Mouse (Mus musculus) gastrocnemius, postnatal 14 days (tissue): ENCODE data around the gene Mamdc4. TPM values are rescaled to one million over a fixed set of nuclear protein-coding genes. Genes with fewer than 3 reads are reported as not detected.

Experiments used
- DNase-seq: peaks from one replicate; pipeline ENCODE4 v3.0.0; 2021; ENCODE audit warnings: mixed read lengths
- intact Hi-C: fragments of 180-260 bp; cut with DNase I; formaldehyde crosslinking; loops from one replicate; pipeline ENCODE4 v1.15.1; 2025; ENCODE audit warnings: low total_unique reads
- total RNA-seq, 2 experiments: library from RNA; stranded (reverse); gene quantifications; 2 replicates each; pipeline ENCODE4 v1.2.3; 2021

The Mamdc4 gene
- total RNA-seq, 2 experiments from 2014 or later, result 0.68 to 0.80 TPM

DNA sequence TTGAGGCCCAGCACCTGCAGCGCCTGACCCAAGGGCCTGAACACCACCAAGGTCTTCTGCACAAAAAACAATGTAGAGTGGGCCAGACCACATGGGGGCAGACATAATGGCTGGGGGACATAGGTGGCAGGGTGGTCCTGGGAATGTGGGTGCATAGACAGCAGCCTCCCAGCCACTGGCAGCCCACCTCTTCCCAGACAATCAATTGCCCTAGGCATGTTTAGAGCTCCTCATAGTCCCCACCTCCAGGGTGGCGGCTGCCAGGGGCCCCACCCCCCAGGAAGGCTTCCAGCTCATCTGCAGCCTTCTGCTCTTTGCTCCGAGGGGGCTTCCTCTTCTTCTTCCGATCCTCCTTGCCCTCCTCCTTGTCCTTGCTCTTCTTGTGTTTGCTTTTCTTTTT is 8.9 kb upstream of the Mamdc4 start:
- intact Hi-C loops, result no loop called here
- DNase-seq, result no peak

DNA sequence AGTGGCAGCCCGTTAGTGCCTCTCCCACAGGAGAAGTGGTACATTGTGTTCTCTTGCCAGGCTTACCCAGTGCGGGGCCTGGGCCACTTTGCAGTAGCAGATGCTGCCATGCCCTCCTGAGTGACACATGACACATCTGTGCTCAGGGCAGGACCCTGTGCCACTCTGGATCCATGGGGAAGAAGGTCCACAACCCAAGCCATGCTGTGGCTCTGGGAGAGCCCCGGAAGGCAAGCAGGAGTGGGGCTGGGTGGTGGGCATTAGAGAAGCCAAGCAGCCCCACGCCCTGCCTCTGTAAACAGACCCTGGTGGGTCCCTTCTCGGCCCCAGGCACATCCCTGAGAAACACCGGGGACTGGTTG is 8.5 kb upstream of the Mamdc4 start:
- intact Hi-C loops, result no loop called here
- DNase-seq, result no peak

DNA sequence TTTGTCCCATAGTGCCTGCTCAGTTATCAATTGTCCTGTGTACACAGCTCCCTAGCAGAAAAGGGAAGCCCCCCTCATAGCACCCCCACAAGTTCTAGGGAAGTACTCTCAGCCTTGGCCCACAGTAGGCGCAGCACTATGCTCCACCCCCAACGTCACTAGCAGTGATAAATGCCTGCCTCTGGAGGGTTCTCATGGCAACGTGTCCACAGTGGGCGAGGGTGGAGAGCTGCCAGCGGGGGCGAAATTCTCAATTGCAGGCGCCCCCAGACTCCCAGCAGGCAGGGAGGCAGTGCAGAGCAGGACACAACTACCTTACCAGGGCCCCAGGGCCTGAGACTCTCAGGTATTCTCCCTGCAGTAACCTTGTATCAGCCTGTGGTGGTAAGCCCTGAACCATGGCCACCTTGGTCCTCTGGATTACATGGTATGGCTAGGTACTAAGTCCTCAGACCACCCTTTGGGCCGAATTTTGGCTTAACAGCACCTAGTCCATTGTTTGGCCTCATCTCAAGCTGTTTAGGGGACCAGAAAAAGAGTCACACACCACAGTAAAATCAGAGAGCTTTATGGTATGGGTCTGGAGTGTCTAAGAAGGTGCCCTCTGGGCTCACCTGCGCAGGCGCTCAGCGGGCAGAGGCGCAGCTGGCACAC is 7.9 kb upstream of the Mamdc4 start:
- peak; percentile 24 for DNase-seq
- intact Hi-C loops, result no loop called here

DNA sequence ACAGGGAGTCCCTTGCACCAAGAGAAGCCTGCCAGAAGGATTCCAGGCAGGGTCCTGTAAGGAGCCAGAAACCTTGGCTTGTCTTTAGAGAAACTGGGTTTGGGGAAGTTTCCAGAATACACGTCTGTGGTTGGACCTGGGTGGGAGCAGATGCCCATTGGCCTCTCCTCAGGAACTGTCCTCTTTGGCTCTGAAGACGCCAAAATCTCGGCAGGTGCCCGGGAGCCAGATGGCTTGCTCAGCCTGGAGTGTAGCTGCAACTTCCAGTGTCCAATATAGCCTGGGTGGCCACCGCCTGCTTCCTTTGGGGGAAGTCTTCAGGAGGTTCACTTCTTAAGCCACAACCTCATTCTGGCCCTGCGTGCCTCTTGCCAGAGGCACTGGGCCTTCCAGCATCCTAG is 7.3 kb upstream of the Mamdc4 start:
- DNase-seq, result no peak
- intact Hi-C loops, result no loop called here

DNA sequence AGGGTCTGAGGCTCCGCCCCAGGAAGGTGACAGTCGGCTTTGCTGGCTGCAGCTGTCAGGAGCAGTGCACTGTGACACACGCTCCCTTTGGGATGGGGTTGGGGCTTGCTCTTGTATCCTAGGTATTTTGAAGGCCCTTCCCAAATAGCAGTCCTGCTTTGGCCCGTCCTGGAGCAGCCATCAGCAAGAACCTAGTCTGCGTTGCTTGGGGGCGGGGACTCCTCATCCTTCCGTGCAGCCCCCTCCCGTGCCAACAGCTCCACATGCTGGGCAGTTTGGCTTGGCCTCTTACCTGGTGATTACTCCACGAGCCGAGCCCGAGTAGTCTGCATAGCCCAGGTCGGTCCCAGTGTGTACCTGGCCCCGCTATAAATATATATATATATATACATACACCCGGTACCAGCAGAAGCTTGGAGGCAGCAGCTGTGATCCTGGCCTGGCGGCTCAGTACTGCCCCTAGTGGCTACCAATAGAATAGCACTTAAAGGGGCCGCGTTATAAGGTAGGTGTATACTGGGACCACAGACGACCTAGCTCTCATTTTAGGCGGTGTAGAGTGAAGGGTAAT is 6.7 kb upstream of the Mamdc4 start, which contains the start of gene Ajm1:
Gene Ajm1, minus strand, starts transcription at position 464 of the 571 bp plus-strand sequence.
- peak; percentile 45 for DNase-seq
- intact Hi-C loops, result no loop called here

DNA sequence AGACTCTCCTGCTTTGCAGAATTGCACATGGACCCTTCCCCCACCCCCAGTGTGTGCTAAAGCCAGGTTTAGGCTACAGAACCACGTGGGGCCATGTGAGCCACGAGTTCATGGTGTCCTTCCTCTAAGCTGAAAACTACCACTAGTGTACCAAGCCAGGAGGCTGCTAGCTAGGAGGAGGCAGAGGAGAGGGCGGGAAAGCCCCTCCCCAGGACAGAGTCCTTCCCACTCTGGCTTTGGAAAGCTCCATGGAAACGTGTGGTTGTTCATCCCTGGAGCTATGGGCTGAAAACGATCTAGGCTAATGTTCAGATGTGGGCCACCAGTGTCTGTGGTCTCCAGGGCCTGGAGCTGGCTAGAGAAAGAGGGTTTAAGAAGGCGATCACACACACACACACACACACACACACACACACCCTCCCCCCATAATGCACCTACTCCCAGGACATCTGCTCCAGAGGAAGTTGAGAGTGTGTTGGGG is 6.0 kb upstream of the Mamdc4 start:
- DNase-seq, result no peak
- intact Hi-C loops, result no loop called here

DNA sequence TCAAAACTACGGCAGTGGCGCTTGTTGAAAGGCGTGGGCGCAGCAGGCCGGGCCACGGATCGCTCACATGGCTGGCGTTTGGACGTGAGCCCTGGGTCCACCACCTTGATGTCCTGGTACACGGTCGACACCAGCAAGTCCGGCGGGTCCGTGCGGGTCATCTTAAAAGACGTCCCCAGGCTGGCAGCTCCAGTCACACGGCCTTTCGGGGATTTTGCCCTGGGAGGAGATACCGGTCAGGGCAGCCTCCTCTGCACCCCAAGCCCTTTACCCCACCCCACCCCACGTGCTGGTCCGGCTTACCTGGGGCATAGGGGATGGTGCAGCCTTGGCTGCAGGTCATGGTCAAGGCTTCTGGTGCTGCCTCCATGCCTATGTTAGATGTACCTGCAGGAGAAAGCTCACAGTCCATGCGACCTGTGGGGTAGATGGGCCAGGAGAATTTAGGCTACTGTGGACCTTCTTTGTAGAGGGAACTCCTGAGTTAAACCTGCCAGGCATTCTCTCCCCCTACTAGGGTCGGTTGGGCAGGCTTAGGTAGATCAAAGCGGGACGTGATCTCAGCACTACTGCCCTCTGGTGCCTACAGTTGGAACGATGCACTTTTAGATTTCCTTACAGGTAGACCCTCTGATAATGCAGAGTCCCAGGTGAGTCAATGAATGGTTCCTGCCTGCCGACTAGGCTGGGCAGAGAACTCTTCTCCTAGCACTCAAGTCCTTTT is 5.3 kb upstream of the Mamdc4 start:
- intact Hi-C loops, result loop anchor here (10.0 kb wide), 1 partner anchor 65 kb away; no protein-coding TSS in a partner anchor
- DNase-seq, result peak; percentile 17

DNA sequence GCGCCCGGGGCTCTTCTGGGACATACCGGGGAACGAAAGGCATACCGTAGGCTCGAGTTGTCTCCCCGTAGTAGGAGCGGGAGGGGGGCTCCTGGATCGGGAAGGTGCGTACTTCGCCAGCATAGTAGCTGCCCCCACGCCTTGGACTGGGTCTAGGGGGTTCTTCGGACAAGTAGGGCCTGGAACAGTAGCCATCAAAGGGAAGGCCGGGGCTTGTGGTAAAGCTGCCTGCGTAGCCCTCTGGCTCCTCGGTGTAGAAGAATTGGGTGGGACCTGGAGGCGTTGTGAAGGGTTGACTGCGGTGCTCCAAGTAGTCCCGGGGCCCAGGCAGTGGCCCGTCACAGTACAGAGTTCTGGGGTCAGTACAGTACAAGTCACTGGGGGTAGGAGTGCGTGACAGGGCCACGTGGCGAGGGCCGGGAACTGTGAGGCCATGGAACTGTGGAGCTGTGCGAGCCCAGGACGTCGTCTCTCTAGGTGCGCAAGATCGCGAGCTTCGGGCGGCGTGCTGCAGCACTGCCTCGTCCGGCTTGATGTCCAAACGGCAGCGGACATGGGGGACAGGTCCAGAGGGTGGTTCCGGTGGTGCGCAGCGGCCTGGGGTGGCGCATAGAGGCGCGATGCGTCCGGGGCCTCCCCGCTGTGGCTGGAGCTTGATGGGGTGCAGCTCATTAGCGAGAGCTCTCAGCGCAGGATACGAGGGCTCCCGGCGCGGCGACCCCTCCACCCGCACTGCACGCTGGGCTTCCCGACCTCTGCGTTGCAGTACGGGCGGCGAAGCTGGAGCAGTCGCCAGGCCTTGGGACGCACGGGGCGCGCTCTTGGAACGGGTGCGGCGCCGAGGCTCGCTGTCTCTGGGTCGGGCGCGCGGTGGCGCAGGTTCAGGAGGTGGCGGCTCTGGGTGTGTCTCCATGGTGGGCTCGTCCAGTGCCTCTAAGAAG is 4.4 kb upstream of the Mamdc4 start:
- intact Hi-C loops, result loop anchor here (10.0 kb wide), 1 partner anchor 64 kb away; no protein-coding TSS in a partner anchor
- no peak for DNase-seq

DNA sequence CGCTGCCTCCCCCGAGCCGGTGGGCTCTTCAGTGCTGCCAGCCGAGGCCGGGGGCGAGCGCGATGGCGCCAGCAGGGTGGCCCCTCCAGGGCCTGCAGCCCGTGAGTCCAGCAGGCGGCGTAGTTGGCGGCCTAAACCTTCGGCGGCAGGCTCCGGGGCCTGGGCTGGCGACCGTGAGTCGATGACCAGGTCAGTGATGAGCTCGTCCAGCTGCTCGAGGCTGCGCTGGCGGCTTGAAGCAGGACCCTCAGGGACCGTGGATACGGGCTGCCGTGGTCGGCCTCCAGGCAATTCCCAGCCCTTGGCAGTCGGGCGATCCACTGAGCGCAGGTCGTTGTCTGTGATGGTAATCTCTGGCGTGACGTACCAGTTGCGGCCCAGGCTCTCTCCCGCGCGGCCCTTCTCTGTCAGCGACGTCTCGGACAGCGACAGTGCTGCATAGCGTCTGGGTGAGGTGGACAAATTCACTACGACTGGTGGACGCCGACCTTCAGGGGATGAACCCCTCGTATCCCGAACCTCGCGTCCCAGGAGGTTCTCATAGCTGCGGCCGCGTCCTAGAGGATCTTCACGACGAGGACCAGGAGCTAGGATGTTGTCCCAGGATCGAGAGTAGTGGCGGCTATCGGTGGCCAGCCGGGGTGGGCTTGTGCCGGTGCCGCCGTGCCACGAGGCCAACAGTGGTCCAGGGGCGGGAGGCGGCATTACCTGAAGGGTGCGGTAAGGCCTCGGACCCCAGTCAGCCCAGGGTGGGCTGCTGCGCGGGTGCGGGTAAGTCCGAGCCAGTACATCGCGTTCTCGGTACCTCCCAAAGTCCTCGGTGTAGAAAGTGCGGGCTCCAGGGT is 3.5 kb upstream of the Mamdc4 start:
- intact Hi-C loops, result loop anchor here (10.0 kb wide), 1 partner anchor 63 kb away; no protein-coding TSS in a partner anchor

DNA sequence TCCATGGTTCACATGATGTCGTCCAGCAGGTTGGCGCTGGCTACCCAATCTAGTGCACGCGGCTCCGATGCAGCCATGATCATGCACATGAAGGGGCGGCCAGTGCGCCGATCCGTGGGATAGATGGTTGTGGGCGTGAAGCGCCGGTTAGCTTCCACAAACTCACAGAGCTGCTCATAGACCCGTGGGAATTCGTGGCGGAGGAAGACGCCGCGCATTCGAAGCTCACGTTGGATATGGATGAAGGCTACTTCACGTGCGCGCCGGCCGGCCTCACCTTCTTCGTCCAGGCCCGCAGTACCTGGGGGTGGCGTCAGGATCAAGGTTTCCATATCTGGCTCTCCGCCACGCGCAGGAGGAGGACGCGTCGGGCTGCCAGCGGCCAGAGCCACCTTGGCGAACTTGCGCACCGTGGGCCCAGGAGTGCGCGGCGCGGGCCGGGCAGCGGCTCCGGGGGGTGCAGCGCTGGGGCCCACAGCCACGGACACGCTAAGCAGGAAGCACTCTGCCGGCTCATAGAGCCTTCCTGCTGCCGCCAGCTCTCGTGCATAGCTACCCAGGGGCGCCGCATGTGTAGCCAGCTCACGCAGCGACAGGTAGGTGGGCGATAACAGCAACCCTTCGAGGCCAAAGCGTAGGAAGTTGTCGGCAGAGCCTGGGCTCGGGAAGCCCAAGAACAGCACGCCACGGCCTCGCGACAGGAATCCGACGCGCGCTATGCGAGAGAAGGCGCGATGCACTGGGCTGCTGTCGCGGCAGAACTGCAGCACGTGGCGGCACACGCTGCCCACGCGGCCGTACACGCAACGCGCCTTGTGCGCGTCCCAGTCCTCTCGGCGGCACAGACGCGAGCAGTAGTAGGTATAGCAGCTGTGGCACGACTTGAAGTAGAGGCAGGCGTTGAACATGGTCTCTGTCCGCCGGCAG is 2.6 kb upstream of the Mamdc4 start:
- intact Hi-C loops, result loop anchor here (10.0 kb wide), 1 partner anchor 62 kb away; no protein-coding TSS in a partner anchor
- peak; percentile 12 for DNase-seq

More for the DNA sequence above, 3.5 kb upstream of the Mamdc4 start:
- peak; percentile 25 for DNase-seq

DNA sequence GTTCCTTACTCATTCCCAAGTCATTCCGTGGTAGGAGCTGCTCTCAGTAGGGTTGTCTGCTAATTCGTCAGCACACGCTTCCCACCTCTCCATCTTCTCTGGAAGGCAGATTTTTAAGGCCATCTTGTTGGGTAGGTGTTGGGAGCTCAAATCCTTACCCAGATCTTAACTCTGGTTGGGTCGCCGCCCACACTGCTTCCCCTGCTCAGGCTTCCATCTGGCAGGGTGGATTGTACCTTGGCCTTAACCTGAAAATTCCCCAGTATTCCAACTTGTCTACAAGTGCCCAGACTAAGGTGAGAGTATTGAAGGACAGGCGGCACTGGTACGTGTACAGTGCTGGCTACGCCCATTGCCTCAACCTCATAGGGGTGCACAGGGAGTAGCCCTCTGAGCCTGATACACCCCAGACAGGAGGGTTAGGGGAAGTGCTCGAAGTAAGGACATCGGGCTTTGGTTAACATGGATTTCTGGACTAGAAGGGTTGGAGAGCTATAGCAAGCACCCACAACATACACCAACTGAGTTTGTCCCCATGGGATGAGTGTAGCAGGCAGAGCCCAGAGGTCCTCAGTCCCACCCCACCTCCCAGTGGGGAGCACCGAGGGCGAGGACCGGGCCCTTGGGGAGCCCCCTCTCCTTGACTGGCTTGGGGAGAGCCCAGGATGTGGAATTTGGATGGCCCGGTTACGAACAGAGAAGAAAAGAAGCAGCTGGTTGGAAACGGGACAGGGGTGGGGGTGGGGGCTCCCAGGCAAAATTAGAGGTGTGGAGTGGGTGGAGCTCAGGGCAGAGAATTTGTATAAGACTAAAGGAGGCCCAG is 1.6 kb upstream of the Mamdc4 start:
- intact Hi-C loops, result loop anchor here (10.0 kb wide), 1 partner anchor 61 kb away; no protein-coding TSS in a partner anchor
- no peak for DNase-seq

DNA sequence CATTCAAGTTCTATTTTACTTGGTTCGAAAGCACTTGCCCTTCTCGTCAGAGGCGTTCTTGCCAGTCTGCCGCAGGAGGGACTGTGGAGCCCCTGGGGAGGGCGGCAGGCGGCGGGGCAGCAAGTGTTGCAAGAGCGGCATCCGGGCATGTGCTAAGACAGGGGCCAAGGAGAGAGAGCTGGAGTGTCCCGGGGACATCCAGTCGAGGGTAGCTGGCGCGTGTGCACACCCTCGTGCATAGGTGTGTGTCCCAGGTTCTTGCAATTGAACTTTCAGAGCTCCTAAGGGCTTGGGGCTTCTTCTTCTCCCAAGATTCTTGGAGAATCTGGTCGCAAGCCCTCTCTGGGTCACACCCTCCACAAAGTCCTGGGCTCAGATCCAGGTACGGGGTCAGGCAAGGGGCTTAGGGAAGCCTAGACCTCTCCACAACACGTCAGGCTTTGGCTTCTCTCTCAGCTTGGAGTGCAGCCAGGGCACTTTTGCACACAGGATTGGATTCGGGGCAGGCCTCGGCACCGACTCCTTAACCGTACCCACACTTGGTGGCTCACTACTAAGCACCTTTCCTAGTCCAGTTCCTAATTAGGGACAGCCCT is 885 bp upstream of the Mamdc4 start:
- intact Hi-C loops, result loop anchor here (10.0 kb wide), 1 partner anchor 61 kb away; no protein-coding TSS in a partner anchor
- DNase-seq, result peak; percentile 41

DNA sequence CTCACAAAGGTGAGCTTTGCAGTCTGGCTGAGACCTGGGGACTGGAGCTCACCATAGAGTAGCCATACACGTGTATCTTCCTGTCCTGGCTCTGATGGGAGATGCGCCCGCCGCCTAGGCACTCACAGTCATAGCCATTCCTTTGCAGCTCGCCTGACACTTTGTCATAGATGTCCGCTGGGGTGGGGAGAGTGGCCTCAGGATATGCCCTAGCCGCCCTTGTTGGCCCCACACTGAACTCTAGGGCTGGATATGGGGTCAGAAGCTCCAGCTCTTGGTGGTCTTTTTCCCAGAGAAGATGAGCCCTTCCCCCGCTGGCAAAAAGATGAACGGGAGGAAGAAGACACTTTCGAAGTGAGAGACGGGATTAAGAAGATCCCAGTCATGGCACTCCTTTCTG is 509 bp downstream of the Mamdc4 start:
- intact Hi-C loops, result loop anchor here (10.0 kb wide), 1 partner anchor 59 kb away; no protein-coding TSS in a partner anchor
- no peak for DNase-seq

DNA sequence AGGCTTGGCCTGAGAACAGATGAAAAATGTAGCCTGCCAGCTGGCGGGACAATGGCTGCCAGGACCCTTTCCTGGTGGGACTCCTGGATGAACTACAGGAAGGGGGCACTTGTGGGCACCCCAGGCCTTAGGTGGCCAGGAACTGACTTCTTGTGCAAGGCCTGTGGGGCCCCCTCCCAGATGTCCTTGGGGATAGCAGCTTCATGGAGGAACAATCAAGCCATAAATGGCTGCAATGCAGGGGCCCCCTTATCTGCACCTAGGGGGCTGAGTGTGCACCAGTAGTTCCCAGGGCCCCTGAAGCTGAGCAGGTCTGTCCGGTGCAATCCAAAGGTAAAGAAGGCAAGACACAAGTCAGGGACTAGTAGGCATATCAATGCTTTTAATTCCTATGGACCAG is 1.6 kb downstream of the Mamdc4 start:
- DNase-seq, result no peak
- intact Hi-C loops, result loop anchor here (10.0 kb wide), 1 partner anchor 58 kb away; no protein-coding TSS in a partner anchor

DNA sequence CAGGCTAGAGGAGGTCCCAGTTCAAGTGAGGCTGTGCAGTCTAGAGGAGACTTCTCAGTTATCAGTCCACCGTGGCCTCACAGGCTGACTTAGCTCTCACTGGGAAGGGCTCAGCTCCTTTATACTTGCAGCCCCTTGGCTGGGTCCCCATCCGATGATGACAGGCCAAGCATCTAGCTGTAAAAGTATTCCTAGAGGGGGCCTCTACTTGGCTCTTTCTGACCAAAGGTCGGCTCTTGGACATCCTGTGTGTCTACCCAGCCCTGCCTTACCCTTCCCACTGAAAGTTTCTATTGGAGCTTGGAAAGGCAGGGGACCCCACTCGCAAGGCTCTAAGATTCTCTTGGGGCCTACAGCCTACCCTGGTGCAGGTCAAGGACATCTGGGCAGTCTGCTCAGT is 3.4 kb downstream of the Mamdc4 start:
- DNase-seq, result no peak
- intact Hi-C loops, result loop anchor here (10.0 kb wide), 1 partner anchor 56 kb away; no protein-coding TSS in a partner anchor

DNA sequence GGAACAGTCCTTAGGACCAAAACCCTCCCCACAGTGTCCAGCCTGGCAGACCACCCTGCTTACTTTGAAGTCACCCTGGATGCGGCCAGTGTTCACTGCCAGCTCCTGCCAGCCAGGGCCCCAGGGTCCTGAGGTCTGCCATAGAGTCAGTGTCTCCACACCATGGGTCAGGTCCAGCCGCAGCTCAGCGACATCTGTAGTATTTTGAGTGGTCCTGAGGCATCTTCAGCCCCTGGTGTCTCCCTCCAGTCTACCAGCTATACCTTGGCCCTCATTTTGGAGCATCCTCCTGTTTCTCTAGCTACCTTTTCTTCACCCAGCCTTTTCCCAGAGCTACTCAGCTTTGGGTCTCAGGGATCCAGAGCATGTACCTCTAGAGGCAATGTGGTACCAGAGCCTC is 5.3 kb downstream of the Mamdc4 start:
- DNase-seq, result no peak
- intact Hi-C loops, result no loop called here
